Mouse (Mus musculus) liver, adult 2 months (tissue): ENCODE measurements around the gene Oscar.
"Not testable (repeated sequence)": the region's sequence is repeated elsewhere in the genome, so short reads cannot be mapped to it uniquely, and the experiment has no call there.

ENCODE experiments used
- CTCF ChIP-seq: fragments of 200-500 bp; IDR thresholded peaks from 2 replicates; pipeline ENCODE4 v1.5.1; 2011; ENCODE audit warnings: low read depth, low read length, control low read depth
- POLR2A ChIP-seq: fragments of 200-500 bp; IDR thresholded peaks from 2 replicates; pipeline ENCODE4 v1.6.1; 2011; ENCODE audit warnings: low read length, control low read depth; ENCODE audit not compliant: insufficient read depth; ENCODE audit errors: extremely low read depth

GRCm38 (mm10) chr7:3597755-3598154, 18.2 kb downstream of the Oscar start:
- TF ChIP-seq CTCF, POLR2A: not testable (repeated sequence)
